Mouse (Mus musculus) inflammation-experienced regulatory T-cells (primary cell): ENCODE data around the gene Sv2b. TPM values are rescaled to one million over a fixed set of nuclear protein-coding genes. Genes with fewer than 3 reads are reported as not detected.

Source experiments
- polyA plus RNA-seq, 2 experiments: library from polyadenylated mRNA; unstranded; fragments of 100-300 nt; shearing (Covaris generic); gene quantifications; one replicate each; pipeline ENCODE4 v1.2.1; 2017

Gene Sv2b
- 1 to 10 TPM in 1 of 2 experiments, under 1 TPM in 1; 0.02 to 2.8 TPM for polyA plus RNA-seq

DNA sequence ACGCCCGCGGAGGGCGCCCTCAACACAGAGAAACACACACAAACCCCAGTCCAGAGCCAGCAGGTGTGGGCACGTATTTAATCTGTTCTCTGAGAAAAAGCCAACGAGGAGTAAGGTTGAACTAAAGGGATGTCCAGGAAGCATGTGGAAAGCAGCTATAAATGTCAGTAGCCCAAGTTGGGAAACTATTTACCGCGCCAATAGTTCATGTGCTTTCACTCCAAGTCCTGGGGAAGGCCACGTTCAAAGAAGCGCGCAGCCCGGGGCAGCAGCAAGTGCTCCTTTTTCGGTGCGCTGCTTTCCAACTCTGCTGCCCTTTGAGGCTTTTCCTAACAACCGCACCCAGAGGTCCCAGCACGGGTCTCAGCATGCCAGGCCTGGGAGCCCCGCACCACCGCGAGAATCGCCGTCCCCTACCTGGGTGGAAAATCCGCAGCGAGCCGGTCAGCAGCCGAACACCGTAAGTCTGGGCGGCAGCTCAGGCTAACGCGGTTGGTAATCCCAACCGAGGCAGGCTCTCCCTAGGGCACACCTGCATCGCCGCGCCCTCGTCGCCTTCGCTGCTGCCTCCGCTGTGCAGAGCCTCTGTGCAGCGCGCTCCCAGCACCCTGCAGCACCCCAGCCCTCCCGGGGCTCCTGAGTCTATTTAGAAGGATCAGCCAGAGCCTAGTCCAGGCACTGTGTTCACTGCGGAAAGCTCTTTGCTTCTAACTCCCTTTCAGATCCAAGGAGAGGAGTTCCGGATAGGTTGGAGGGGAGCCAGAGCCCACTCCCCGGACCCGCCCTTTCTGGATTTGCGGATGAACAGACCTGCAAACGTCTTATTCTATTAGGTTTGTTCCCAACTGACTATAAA lies at the start of gene Sv2b:
Gene Sv2b, minus strand, starts transcription at position 806 of the 856 bp plus-strand sequence.

Other genes with a start within 250 kb of the Sv2b start
- gene Akap13, start 146.3 kb upstream of the Sv2b start, polyA plus RNA-seq, result 100 to 1,000 TPM; 266 to 306 TPM